Mouse (Mus musculus): ENCODE results near the gene Rreb1.
A peak's percentile ranks its signal among the peaks of the same experiment; 100 is the strongest.

Rreb1 gene

DNA sequence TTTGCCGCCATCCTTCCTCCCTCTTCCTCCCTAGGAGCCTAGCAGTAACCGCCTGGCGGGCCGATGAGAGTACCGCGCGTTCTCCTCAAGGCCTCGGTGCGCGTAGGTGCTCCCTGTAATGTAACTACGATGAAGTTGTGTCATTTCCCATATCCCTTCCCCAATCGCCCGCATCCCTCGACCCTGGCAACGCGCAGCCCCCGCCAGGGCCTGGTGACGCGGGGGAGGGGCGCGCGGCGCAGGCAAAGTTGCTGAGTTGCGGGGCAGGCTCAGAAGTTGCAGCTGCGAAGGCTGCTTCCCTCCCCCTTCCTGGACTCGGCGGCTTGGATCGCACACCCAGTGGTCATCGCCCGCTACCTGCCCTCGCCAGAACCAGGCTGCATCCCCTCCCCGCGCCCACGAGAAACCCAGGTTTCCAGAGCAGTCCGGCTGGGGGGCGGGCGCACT lies at the start of gene Rreb1:
Gene Rreb1, plus strand, starts transcription at position 254 of the 447 bp plus-strand sequence.
- DNase-seq = peak; percentile 29 to 32

DNA sequence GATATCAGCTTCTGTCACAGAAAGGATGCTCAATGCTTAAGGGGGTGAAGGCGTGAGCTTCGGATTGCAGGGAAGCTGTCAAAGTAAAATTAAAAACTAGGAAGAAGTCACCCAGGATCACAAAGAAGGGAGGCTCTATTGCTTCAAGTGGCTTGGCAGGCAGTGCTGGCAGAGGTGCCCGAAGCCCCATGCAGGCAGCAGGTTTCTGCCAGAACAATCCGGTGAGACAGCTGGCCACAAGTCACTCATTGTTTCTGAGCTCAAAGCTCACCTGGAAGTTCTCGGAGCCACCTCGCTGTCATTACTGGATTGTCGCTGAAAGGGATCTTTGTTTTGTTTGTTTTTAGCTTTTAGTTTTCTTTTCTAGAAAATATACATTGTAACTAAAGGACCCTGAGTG lies 49.6 kb upstream of the Rreb1 start:
- DNase-seq = peak; percentile 12 to 39

DNA sequence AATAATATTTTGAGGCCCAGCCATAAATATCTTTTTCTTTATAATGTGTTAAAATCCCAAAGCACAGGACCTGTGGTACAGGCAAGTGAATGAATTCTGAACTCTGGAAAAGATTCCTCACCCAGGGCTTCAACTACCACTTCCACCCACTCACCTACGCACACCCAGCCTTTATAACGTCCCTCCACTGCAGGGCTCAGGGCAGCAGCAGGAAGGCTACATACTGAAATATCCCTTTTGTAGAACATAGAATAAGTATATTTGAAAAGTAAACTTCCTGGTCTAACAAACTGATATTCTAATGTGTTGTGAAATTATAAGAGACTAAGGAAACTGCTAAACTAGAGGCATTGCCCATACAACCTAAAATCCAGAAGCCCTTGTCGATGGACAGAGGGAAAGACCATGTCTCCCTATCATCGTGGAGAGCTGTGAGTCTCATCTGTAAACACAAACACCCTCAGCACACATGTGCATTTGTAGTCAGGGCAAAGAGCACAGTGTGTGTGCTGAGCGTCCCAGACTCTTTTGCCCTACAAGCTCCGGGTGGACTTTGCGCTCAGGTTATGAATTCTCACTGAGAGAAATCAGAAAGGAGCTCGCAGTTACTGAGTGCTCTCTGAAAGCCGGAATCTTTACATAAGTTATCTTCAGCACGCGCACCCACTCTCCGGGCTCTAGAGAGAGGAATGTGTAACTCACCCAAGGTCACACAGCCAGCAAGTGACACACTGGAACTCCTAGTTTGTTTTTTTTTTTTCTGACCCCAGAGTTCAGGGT lies 46.1 kb upstream of the Rreb1 start:
- peak; percentile 77 to 81 for DNase-seq

DNA sequence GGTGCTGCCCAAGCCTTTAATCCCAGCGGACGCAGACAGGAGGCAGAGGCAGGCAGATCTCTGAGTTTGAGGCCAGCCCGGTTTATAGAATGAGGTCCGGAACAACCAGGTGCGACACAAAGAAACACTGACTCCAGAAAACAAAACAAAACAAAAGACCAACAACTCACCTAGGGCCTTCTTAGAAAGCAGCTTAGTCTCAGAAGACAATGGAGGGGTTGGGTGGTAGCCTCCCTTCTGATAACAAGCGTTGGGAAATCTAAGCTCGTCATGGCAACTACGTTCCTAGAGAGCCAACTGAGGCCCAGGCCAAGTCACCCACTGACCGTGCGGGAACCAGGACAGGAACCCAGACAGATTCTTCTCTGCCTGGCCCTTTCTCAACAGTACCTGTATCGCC lies 43.7 kb upstream of the Rreb1 start:
- no peak for DNase-seq

DNA sequence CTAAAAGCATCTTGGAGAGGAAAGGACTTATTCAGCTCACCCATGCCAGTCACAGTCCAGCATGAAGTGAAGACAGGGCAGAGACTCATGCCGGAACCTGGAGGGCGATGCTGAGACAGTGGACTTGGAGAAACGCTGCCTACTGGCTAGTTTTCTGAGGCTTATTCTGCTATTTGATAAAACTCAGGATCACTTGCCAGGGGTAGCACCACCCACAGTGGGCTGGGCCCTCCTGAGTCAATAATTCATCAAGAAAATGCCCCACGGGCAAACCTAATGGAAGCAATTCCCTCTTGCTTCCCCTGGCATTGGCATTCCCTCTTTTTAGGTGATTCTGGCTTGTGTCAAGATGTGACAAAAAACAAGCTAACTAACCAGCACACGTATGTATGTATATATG lies 38.1 kb upstream of the Rreb1 start:
- peak; percentile 70 to 75 for DNase-seq

DNA sequence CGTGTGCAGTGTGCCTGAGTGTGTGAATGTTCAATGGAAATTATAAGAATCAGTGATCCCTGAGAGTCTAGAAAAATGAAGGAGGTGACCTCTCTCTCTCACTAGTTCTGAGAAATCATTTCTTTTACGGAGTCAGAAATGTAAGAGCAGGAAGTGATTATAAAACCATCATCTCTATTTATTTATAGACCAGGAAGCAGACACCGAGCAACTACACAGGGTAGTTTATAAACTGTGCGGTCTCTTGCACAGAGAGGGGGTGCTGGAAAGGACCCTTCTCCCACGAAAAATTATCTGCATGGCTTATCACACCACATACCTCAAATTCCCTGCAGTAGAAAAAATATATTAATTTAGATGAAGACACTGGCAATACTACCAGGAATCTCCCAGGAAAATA lies 37.4 kb upstream of the Rreb1 start:
- DNase-seq = no peak

DNA sequence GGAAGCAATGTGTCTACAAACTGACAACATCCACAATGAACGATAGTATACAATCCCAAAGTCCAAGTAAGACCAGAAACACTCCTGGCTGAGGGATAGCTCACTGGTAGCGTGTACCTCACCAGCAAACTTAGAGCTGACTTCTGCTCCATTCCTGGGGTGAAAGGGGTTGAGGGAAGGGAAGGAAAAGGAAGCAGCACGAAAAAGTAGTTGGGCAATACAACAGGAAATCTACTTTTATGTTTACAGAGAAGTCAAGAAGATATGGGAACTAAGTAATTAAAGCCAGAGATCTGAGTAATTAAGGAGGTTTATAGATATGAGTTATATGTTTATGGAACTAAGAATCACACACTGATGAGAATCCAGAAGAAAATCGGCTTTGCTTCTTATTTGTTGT lies 36.0 kb upstream of the Rreb1 start:
- DNase-seq = no peak

DNA sequence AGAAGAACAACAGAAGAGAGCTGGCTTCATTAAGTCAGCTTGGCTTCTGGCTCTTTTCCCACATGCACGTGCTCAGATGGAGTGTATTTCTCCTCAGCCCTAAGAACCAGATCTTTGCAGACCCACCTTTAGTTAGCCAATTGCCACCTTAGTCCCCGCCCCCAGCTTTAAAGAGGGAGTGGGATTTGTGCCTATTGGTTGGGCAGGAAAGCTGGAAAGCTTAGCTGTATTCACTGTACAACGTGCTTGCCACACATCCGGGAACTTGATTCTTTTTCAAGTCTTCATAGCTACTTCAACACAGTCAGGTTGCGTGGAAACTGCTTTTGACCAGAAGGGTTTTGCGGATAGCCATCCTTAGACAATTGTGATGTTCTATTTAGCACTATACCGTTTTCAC lies 30.7 kb upstream of the Rreb1 start:
- no peak for DNase-seq

DNA sequence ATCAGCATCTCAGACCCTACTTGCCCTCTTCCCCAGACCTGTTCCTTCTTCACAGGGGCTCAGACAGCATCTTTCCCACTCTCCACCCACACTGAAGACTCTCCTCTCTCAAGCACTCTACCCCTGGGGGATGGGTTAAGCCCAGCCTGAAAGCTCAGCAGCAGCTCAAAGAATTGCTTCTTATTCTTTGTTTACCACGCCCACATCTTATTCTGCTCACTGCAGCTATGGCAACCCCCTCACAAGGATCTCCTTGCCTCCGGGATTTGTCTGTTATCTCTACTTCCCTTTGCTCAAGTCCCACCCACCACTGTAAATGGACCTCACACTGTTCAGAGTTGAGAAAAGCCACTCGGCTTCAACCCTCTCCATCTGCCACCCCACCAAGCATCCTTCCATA lies 28.7 kb upstream of the Rreb1 start:
- no peak for DNase-seq

DNA sequence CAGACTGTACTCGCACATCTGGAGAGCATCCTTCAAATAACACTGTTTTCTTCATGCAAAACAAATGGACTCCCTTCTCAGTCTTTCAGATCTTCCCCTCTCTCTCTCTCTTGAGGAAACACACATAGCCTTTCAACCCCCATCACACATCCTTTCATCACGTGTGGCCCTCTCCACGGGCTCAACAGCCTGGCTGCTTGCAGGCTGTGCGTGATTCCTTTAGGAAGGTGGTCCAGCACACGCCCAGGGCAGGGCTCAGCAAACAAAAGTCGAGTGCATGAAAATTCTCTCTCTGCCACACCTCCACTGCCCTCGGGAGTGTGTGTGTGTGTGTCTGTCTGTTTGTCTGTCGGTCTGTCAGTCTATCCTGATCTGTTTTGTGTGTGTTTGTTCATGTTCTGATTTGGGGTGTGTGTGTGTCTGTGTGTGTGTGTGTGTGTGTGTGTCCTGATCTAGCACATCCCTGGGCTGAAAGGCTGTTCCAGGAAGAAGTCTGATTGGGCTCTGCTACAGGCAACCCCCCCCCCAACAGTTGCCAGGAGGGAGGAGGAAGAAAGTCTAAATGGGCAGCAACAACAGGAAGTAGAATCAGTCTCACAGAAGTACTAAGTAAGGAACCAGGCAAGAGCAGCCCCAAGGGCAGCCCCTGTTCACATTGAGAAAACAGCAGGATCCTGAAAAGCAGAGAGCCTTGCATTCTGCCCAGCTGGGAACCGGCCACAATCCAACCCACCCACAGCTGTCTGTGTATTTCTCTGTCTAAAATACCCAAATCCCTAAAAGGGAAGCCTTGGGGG lies 26.8 kb upstream of the Rreb1 start:
- no peak for DNase-seq

DNA sequence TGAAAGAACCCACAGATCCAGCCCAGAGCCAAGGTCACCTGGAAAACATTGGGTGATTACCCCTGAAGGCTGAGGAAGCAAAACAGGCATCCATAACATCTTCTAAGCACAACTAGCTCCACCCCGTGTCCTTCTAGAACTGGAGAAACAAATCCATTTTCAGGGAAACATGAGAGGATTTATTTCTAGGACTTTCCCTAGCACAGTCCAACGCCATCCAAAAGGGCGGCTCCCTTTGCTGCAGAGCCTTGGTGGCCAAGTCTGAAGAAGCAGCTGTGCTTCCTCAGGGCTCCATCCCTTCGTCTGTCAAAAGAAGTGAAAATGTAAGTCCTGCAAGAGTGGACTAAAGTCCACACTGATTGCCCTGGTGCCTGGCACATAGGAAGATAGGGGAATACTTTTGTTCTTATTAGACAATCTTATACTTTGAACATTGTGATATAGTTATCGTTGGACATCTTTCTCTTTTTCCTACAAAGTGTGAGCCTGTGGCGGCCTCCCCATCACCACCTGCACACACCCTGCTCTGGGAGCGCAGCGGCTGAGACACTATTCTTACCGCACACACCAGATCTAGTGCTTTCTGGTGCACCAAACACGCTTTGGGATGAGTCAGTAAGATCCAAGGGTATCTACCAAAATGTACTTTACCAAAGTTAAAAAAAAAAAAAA lies 18.7 kb upstream of the Rreb1 start:
- no peak for DNase-seq

DNA sequence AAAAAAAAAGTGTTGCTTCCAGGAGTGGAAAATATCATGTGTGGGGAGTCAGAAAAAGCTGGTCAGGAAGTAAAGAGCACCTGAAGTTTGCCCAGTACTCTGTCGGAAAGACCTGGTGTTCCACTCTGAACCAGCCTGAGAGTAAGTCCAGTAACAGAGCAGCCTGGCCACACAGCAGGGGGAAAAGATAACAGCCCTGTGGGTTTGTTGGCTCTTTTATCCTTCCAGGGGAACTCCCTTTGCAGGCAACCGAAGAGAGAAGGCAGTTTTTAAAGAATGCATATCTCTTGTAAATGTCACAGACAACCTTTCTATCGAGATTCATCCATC lies 18.2 kb upstream of the Rreb1 start:
- DNase-seq = no peak

DNA sequence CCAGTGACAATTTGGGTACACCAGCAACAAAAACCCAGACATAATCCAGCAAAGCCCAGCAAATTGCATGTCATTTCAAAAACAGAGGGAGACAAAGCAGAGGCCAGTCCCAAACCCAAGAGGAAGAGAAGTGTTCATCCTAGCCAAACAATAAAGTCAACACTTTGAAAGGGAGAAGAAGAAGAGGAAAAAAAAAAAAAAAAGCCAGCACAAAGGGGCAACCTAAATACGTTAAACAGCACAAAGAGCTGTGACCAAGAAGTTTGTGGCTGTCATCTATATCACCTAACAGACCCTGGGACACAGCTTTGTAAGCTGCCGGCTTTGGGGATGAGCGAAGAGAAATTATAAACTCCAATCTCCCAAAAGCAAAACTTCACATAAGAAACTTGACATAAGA lies 17.8 kb upstream of the Rreb1 start:
- DNase-seq = no peak

DNA sequence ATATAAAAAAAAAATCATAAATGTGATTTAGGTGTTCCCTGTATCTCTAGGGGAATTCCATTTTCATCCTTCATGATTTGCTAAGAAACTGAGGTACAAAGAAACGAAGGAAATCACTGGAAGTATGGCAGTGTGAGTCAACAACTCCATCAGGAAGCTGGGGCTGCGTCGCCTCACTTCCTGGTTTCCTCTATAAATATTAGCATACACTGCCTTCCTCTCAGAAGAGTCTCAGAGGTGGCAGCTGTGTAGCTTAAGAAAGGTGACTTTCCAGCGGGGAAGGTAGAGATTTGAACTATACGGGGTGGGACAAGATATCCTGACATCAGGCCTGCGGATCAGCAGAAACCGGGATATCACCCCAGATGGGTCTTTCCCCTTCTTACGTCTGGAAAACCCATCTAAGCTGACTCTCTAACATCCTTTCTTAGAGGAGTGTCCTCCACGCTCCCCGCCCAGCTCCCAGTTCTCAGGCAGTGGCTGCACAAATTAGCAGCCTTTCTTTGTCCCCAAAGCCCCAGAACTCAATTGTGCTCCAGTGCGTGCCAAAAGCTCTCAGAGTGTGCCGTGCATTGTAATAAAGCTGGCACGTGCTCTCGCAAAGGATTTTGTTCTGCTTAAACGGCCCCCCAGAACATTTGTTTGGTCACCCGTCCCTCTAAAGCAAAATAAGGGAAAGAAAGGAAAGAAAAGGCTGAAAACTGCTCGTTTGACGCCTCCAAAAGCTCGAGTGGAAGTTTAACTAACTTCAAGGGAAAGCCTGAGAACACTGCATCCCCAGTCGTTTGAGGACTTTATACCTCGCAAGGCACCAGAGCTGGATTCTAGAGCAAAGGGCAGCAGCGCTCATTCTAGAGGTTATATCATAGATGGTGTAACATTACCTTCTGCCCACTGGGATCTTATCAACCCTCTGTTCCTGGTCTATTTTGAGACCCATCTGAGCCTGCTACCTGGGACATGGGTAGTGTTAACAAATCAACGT lies 17.0 kb upstream of the Rreb1 start:
- DNase-seq = peak; percentile 58 to 60

DNA sequence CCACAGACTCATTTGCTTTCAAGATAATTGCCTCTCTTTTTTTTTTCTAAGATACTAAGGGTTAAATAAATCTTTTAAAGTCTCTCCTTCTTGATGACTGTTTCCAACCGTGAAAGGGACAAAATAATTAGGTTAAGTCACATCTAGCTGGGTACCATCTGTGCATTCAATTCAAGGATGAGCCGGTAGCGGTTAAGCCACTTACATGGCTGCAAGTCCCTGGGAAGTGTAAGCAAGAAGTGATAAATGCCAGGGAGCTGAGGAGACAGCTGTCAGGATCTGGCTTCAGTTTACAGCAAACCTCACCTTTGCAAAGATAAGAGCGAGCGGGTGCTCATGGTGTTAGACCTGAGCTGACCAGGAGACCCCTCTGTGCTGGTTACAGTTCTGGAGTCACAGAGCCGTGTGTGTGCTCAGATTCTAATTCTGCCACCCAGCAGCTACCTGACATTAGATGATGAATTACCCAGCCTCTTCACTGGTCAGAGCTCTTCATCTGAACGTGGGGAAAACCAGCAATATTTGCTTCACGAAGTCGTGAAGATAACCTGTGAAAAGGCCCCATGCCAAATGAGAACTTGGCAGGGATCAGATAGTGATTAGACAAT lies 14.3 kb upstream of the Rreb1 start:
- DNase-seq = no peak

DNA sequence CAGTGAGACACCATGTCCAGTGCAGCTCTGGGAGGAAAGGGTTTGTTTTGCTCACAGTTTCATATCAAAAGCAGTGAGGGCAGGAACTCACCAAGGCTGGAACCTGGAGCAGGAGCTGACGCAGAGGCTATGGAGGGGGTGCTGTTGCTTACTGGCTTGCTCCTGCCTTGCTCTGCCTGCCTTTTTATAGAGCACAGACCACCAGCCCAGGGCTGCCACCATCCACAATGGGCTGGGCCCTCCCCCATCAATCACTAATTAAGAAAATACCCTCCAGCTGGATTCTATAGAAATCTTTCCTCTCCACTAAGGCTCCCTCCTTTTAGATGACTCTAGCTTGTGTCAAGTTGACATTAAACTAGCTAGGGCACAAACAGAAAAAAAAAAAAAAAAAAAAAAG lies 8.4 kb upstream of the Rreb1 start:
- DNase-seq = no peak

DNA sequence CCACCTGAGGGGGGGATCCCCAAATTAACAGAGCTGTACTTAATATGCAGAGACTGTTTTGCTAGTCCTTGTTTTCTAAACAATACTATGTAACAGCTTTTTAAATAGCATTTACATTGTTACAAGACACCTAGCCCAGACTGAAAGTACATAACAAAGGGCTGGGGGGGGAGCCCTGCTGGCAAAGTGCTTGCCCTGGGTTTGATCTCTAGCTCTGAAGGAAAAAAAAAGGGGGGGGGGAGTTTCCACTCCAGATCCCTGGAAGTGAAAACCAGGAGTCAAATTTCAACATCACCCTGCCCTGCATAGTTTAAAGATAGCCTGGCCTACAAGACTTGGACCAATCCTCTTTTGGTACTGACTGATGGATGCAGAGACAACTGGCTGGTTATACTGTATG lies 4.7 kb upstream of the Rreb1 start:
- DNase-seq = no peak

DNA sequence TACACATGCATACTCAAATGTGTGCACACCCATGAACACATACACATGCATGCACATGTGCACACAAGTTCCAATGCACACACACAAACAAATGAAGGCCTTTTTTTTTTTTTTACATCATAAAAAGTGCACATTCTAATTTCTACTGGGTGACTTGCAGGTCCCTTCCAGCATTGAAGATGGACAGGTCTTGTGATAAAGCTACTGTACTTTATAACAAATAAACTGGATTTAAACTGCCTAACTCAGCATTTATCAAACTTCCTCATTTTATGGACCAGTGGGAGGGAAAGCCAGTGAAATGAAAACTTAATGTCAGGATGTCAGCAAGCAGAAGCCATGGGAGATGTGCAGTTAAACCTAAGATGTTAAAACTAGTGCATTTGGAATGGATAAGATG lies 1.5 kb upstream of the Rreb1 start:
- no peak for DNase-seq

DNA sequence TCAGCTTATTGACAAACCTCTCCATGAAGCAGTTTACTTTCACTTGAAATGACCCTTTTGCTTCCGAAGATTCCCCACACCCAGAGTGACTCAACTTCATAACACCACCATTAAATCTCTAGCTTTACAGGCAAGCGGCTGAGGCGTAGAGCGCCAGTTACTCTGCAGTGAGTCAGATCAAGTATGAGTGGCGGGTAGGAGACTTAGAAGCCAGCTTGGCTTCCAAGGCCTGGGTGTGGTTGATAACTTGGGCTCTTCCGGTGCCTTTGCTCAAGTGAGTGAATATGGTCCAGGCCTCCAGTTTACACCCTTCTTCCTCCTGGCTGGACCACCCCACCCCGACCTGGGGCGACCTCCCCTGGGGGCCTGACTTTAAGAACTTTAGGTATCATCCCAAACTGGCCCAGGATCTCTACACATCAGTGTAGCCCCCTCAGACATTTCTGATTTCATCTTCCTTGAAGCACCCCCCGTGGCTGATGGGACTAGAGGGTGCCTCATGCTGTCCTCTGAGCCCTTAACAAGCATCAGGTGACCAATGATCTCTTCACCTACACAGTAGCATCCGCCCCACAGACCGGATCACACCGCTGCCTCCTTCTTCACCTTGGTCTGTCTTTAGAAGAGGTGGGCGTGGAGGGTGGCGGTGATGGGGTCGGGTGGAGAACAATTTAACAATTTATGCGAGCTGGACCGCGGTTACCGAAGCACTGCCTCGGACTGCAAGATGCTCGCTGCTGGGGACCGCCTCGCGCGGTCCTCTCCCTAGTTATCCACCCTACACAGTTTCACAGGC lies 651 bp upstream of the Rreb1 start:
- DNase-seq = no peak

DNA sequence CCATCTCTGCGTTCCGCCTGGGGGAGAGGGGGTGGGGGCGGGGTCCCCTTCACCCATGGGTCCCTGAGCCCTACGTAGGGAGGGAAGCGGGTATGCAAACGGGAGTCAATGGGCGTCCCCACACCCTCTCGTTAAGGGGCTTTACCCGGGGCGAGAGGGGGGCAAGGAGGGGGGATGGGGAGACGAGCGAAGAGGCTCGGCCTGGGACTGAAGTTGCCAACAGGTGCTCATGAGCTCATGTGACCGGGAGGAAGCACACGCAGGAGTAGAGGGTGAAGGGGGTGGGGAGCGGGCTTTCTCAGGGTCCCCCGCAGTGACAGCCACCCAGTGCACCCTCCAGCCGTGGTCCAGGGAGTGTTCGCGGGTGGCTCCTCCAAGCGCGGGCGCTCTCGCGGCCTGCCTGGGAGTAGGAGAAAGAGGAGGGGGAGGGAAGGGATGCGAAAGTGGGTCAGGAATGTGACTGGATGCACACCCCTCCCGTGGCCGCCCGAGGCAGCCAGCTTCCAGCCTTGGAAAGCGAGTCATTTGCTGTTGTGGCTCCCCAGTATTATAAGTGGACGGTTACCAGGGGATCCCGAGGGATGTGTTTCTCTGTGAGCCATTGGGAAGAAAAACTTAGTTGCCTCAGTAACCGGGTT lies 513 bp downstream of the Rreb1 start:
- DNase-seq = peak; percentile 24 to 26

DNA sequence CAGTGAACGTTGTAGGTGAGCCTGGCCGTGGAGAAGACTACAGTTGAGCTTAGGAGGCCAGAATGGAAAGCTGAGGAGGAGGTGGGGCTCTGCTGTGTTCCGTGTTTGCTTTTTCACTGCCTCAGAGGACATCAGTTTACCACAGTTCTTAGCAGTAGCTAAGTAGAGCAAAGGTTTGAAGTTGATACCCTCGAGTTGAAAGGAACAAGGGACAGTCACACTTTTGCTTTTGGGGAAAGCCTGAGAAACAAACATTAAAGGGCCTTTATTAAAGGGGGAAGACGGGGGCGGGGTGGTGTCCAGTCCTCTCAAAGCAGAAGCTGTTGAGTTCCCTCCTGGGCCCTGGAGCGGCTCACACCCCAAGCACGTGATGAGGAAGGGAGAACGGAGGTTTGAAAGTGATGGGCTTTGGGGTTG lies 1.1 kb downstream of the Rreb1 start:
- DNase-seq = no peak
